Mouse (Mus musculus): ENCODE data around the gene Idh1. TPM values are rescaled to one million over a fixed set of nuclear protein-coding genes. Genes with fewer than 3 reads are reported as not detected.
"Not testable (repeated sequence)": the region's sequence is repeated elsewhere in the genome, so short reads cannot be mapped to it uniquely, and the experiment has no call there.

The Idh1 gene
- total RNA-seq (2021), result 100 to 1,000 TPM; 272 to 322 TPM
- long read RNA-seq, experiment 1, transcript Idh1-201 (9 exons, 2,302 nt), result major isoform, 422 of 493 reads
- long read RNA-seq, experiment 1, partial matches to known transcripts, result 36 of 493 reads
- long read RNA-seq, experiment 1, other reads (novel, unspliced or antisense), result 34 of 493 reads
- long read RNA-seq, experiment 2, transcript Idh1-201 (9 exons, 2,302 nt), result major isoform, 261 of 294 reads
- long read RNA-seq, experiment 2, partial matches to known transcripts, result 23 of 294 reads
- long read RNA-seq, experiment 2, other reads (novel, unspliced or antisense), result 9 of 294 reads

GRCm38 (mm10) chr1:65186287-65187073 is at the start of gene Idh1, which contains the start of gene Pikfyve:
Gene Idh1 (minus strand): TSS chr1:65186500.
Gene Pikfyve (plus strand): TSS chr1:65186683.
- peak; percentile 97 for DNase-seq

- DNase-seq, result no peak
These were observed 44.3 kb upstream of the Idh1 start for GRCm38 (mm10) chr1:65230566-65230965.

GRCm38 (mm10) chr1:65229768-65230167 is 43.5 kb upstream of the Idh1 start:
- not testable (repeated sequence) for DNase-seq

GRCm38 (mm10) chr1:65227681-65228080 is 41.4 kb upstream of the Idh1 start:
- DNase-seq, result no peak

GRCm38 (mm10) chr1:65223654-65224053 is 37.4 kb upstream of the Idh1 start:
- no peak for DNase-seq

GRCm38 (mm10) chr1:65217972-65218371 is 31.7 kb upstream of the Idh1 start:
- DNase-seq, result no peak

- no peak for DNase-seq
These were observed 31.3 kb upstream of the Idh1 start for GRCm38 (mm10) chr1:65217567-65217966.

GRCm38 (mm10) chr1:65213214-65213613 is 26.9 kb upstream of the Idh1 start:
- DNase-seq, result no peak

GRCm38 (mm10) chr1:65204299-65204698 is 18.0 kb upstream of the Idh1 start:
- no peak for DNase-seq

- no peak for DNase-seq
These were observed 12.6 kb upstream of the Idh1 start for GRCm38 (mm10) chr1:65198861-65199260.

- no peak for DNase-seq
These were observed 12.1 kb upstream of the Idh1 start for GRCm38 (mm10) chr1:65198425-65198824.

- no peak for DNase-seq
These were observed 6.9 kb upstream of the Idh1 start for GRCm38 (mm10) chr1:65193226-65193625.

- DNase-seq, result no peak
These were observed 3.9 kb upstream of the Idh1 start for GRCm38 (mm10) chr1:65190172-65190571.

- no peak for DNase-seq
These were observed 752 bp upstream of the Idh1 start for GRCm38 (mm10) chr1:65187074-65187430.

- peak; percentile 31 for DNase-seq
These were observed 635 bp downstream of the Idh1 start for GRCm38 (mm10) chr1:65185524-65186205.

GRCm38 (mm10) chr1:65185011-65185410 is 1.3 kb downstream of the Idh1 start:
- DNase-seq, result no peak

- no peak for DNase-seq
These were observed 2.3 kb downstream of the Idh1 start for GRCm38 (mm10) chr1:65183994-65184393.

- no peak for DNase-seq
These were observed 4.8 kb downstream of the Idh1 start for GRCm38 (mm10) chr1:65181459-65181858.

- peak; percentile 79 for DNase-seq
These were observed 6.6 kb downstream of the Idh1 start for GRCm38 (mm10) chr1:65179634-65180249.

GRCm38 (mm10) chr1:65178902-65179432 is 7.3 kb downstream of the Idh1 start:
- peak; percentile 99 for DNase-seq

GRCm38 (mm10) chr1:65178126-65178901 is 8.0 kb downstream of the Idh1 start:
- peak; percentile 98 for DNase-seq
